Comparison of ENCODE assay signal across 8 mouse cellular contexts in the genomic region with DNA sequence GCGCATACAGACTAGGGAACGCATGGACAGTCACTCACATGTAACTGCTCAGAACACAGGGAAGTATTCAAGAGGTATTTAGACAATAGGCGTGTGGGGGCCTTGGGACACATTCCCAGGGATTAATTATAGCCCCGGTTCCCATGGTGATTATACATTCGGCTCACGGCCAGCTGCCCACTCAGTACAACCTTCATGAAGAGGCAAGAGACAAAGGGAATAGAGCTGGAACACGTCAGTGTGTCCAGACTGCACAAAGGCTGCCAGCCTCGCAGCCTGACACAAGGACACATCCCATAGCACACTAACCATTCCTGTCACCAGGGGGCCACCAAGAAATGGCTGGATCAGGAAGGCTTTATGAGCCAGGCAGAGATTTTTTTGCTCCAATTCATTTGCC. TPM values are rescaled to one million over a fixed set of nuclear protein-coding genes. Genes with fewer than 3 reads are reported as not detected.
DNase-seq lines count a peak whose midpoint lies in the region.

No protein-coding gene starts in this region.

- DNase-seq in 3134 (ENCODE audit: extremely low read depth, insufficient read length, low spot score), result peak; percentile 61
- peak; percentile 87 for DNase-seq in adrenal gland, postnatal 10 days
- DNase-seq in forebrain, embryonic 10.5 days (ENCODE audit: extremely low spot score, low spot score), result peak; percentile 82
- DNase-seq in heart, postnatal 14 days, result peak; percentile 57 to 76
- DNase-seq in layer of hippocampus, adult 11-12 months (ENCODE audit: low spot score), result peak; percentile 87
- DNase-seq in lung, postnatal 25 days (ENCODE audit: low spot score), result peak; percentile 26
- peak; percentile 87 to 93 for DNase-seq in right cerebral cortex, postnatal 10 days (ENCODE audit: low spot score in 2 of 2)
- no peak for DNase-seq in spleen, postnatal 4 days (ENCODE audit: low spot score in 2 of 2)

- peak overlapping the region; percentile 19 for H3K4me3 ChIP-seq in forebrain, embryonic 10.5 days

- H3K9me3 ChIP-seq in forebrain, embryonic 10.5 days, result no peaks in the 10 kb centered on the region

- intact Hi-C loops in heart, postnatal 14 days (cut with DNase I), result loop anchor here (10.0 kb wide), 1 partner anchor 468 kb away; no protein-coding TSS in a partner anchor

- H3K4me1 ChIP-seq in forebrain, embryonic 10.5 days, result peaks cover 53% of the 10 kb centered on the region

- peak overlapping the region; percentile 89 for H3K27ac ChIP-seq in forebrain, embryonic 10.5 days

- WGBS in forebrain, embryonic 10.5 days, result 24% methylated on average over 8 of the region's 8 CpGs

- H3K36me3 ChIP-seq in forebrain, embryonic 10.5 days (replicated peaks), result no peaks in the 10 kb centered on the region

- H3K27me3 ChIP-seq in forebrain, embryonic 10.5 days (ENCODE audit: poor library complexity, severe bottlenecking), result no peaks in the 10 kb centered on the region

RNA-seq across cellular contexts. Expression of gene Pmpcb, which starts 4.0 kb away (rescaled TPM):
- 100 to 1,000 TPM; 235 to 244 TPM for total RNA-seq in adrenal gland, postnatal 10 days (2021)
- 83.9 and 87.3 TPM in 2 replicates for polyA plus RNA-seq in forebrain, embryonic 10.5 days (2016; fragmentation: Nextera tagmentation; extraction: Ambion mirVana)
- 100 to 1,000 TPM; 220 to 223 TPM for total RNA-seq in heart, postnatal 14 days (2021)

RNA-seq across cellular contexts. Expression of gene Napepld, which starts 31.7 kb away (rescaled TPM):
- total RNA-seq in adrenal gland, postnatal 10 days (2021), result 10 to 100 TPM; 10.8 to 17.4 TPM
- 10.7 TPM in 2 replicates for polyA plus RNA-seq in forebrain, embryonic 10.5 days (2016; fragmentation: Nextera tagmentation; extraction: Ambion mirVana)
- 1 to 10 TPM; 4.0 to 4.3 TPM for total RNA-seq in heart, postnatal 14 days (2021)

RNA-seq across cellular contexts. Expression of gene Dnajc2, which starts 52.1 kb away (rescaled TPM):
- 10 to 100 TPM; 26.5 to 28.8 TPM for total RNA-seq in adrenal gland, postnatal 10 days (2021)
- 99.4 and 114 TPM in 2 replicates for polyA plus RNA-seq in forebrain, embryonic 10.5 days (2016; fragmentation: Nextera tagmentation; extraction: Ambion mirVana)
- total RNA-seq in heart, postnatal 14 days (2021), result 10 to 100 TPM; 13.5 to 17.6 TPM

RNA-seq across cellular contexts. Expression of gene Psmc2, which starts 52.2 kb away (rescaled TPM):
- 100 to 1,000 TPM; 108 to 114 TPM for total RNA-seq in adrenal gland, postnatal 10 days (2021)
- polyA plus RNA-seq in forebrain, embryonic 10.5 days (2016; fragmentation: Nextera tagmentation; extraction: Ambion mirVana), result 253 and 258 TPM in 2 replicates
- 10 to 100 TPM; 89.2 to 94.5 TPM for total RNA-seq in heart, postnatal 14 days (2021)

Comparison
In these comparisons a context has a peak if more than half of its experiments do, and no peak if none do; other contexts are left out.
1. DNase-seq: peak in 3134 (single experiment), adrenal gland, postnatal 10 days (single experiment), forebrain, embryonic 10.5 days (single experiment), heart, postnatal 14 days (2 of 2), layer of hippocampus, adult 11-12 months (single experiment), lung, postnatal 25 days (single experiment) and right cerebral cortex, postnatal 10 days (2 of 2); none in spleen, postnatal 4 days (0 of 2).